Mouse (Mus musculus): ENCODE measurements around the gene Klf15.

Klf15 gene

GRCm38 (mm10) chr6:90462181-90462706, at the start of gene Klf15:
TSS of gene Klf15 (plus strand) at chr6:90462576.
- in situ Hi-C loops (cut with MboI, MseI) = no loop called here

- in situ Hi-C loops (cut with MboI, MseI) = no loop called here
Measured at GRCm38 (mm10) chr6:90422565-90422964, 39.8 kb upstream of the Klf15 start.

- in situ Hi-C loops (cut with MboI, MseI) = no loop called here
Measured at GRCm38 (mm10) chr6:90425361-90425760, 37.0 kb upstream of the Klf15 start.

- in situ Hi-C loops (cut with MboI, MseI) = no loop called here
Measured at GRCm38 (mm10) chr6:90426003-90426402, 36.4 kb upstream of the Klf15 start.

- in situ Hi-C loops (cut with MboI, MseI) = no loop called here
Measured at GRCm38 (mm10) chr6:90428380-90428974, 33.9 kb upstream of the Klf15 start, which contains the start of gene Cfap100. TSS of gene Cfap100 (minus strand) at chr6:90428797.

- in situ Hi-C loops (cut with MboI, MseI) = no loop called here
Measured at GRCm38 (mm10) chr6:90429911-90430310, 32.5 kb upstream of the Klf15 start.

- in situ Hi-C loops (cut with MboI, MseI) = no loop called here
Measured at GRCm38 (mm10) chr6:90431487-90431886, 30.9 kb upstream of the Klf15 start.

GRCm38 (mm10) chr6:90434687-90435086, 27.7 kb upstream of the Klf15 start:
- in situ Hi-C loops (cut with MboI, MseI) = no loop called here

- in situ Hi-C loops (cut with MboI, MseI) = no loop called here
Measured at GRCm38 (mm10) chr6:90435195-90435618, 27.2 kb upstream of the Klf15 start.

- in situ Hi-C loops (cut with MboI, MseI) = no loop called here
Measured at GRCm38 (mm10) chr6:90436192-90436907, 26.0 kb upstream of the Klf15 start.

- in situ Hi-C loops (cut with MboI, MseI) = no loop called here
Measured at GRCm38 (mm10) chr6:90437041-90437440, 25.3 kb upstream of the Klf15 start.

GRCm38 (mm10) chr6:90446883-90447282, 15.5 kb upstream of the Klf15 start:
- in situ Hi-C loops (cut with MboI, MseI) = no loop called here

- in situ Hi-C loops (cut with MboI, MseI) = loop anchor here (5.0 kb wide), 1 partner anchor 67 kb away; no protein-coding TSS in a partner anchor
Measured at GRCm38 (mm10) chr6:90450179-90450578, 12.2 kb upstream of the Klf15 start.

- in situ Hi-C loops (cut with MboI, MseI) = loop anchor here (5.0 kb wide), 1 partner anchor 67 kb away; no protein-coding TSS in a partner anchor
Measured at GRCm38 (mm10) chr6:90450697-90451096, 11.7 kb upstream of the Klf15 start.

- in situ Hi-C loops (cut with MboI, MseI) = loop anchor here (5.0 kb wide), 1 partner anchor 66 kb away; no protein-coding TSS in a partner anchor
Measured at GRCm38 (mm10) chr6:90451512-90451911, 10.9 kb upstream of the Klf15 start.

- in situ Hi-C loops (cut with MboI, MseI) = loop anchor here (5.0 kb wide), 1 partner anchor 65 kb away; no protein-coding TSS in a partner anchor
Measured at GRCm38 (mm10) chr6:90452603-90453002, 9.8 kb upstream of the Klf15 start.

- in situ Hi-C loops (cut with MboI, MseI) = loop anchor here (5.0 kb wide), 1 partner anchor 64 kb away; no protein-coding TSS in a partner anchor
Measured at GRCm38 (mm10) chr6:90453751-90454150, 8.6 kb upstream of the Klf15 start.

GRCm38 (mm10) chr6:90457421-90457820, 5.0 kb upstream of the Klf15 start:
- in situ Hi-C loops (cut with MboI, MseI) = no loop called here

- in situ Hi-C loops (cut with MboI, MseI) = no loop called here
Measured at GRCm38 (mm10) chr6:90461181-90461580, 1.2 kb upstream of the Klf15 start.

- in situ Hi-C loops (cut with MboI, MseI) = no loop called here
Measured at GRCm38 (mm10) chr6:90461771-90462170, 605 bp upstream of the Klf15 start.

- in situ Hi-C loops (cut with MboI, MseI) = no loop called here
Measured at GRCm38 (mm10) chr6:90462841-90463227, 458 bp downstream of the Klf15 start.

- in situ Hi-C loops (cut with MboI, MseI) = no loop called here
Measured at GRCm38 (mm10) chr6:90463228-90463862, 969 bp downstream of the Klf15 start.
